Comparison of ENCODE assay signal across 11 mouse cellular contexts in the genomic region with DNA sequence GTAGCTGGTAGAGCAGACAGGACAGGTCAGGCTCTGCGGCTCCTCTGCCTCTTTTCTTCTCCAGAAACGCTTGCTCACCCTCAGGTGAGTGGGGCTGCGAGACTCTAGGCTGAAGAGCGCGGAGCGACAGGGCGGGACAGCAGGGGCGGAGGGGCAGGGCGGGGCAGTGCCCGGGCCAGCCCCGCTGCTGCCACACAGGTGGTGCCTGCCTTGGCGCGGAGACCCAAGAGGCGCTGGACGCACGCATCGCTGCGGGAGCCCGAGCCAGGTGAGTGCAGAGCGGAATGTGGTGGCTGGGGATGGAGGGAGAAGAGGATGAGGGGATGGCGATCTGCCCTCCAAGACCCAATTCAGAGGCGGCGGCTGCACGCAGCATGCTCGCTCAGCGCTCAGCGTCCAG. TPM values are rescaled to one million over a fixed set of nuclear protein-coding genes. Genes with fewer than 3 reads are reported as not detected.
A peak's percentile ranks its signal among the peaks of the same experiment; 100 is the strongest.
DNase-seq lines count a peak whose midpoint lies in the region; ATAC-seq and TF ChIP-seq lines count a peak whose summit lies in the region.
"Had no signal": no experiment of that assay in that cellular context is flagged by ENCODE, and none has a peak within 500 bp of the region (broad histone marks: within the 10 kb centered on the region; RNA-seq: fewer than 3 reads in every experiment).

No protein-coding gene starts in this region.

- WGBS in kidney, postnatal 0 days, result 7% methylated on average over 27 of the region's 27 CpGs
- WGBS in embryonic facial prominence, embryonic 14.5 days, result 4% methylated on average over 18 of the region's 27 CpGs
- WGBS in intestine, embryonic 14.5 days, result 4% methylated on average over 26 of the region's 27 CpGs
- 4% methylated on average over 27 of the region's 27 CpGs for WGBS in neural tube, embryonic 12.5 days

- no peak overlapping the region for H3K27ac ChIP-seq in kidney, postnatal 0 days
- H3K27ac ChIP-seq in embryonic facial prominence, embryonic 14.5 days (replicated peaks; ENCODE audit: low read depth, low read length), result no peak overlapping the region
- H3K27ac ChIP-seq in intestine, embryonic 14.5 days (ENCODE audit: low read depth), result no peak overlapping the region
- no peak overlapping the region for H3K27ac ChIP-seq in neural tube, embryonic 12.5 days

- H3K9ac ChIP-seq in kidney, postnatal 0 days (ENCODE audit: low read depth, low read length), result no peak overlapping the region
- peak overlapping the region; percentile 45; the same call in 1 of the 2 replicates for H3K9ac ChIP-seq in embryonic facial prominence, embryonic 14.5 days (ENCODE audit: low read depth, low read length)
- H3K9ac ChIP-seq in intestine, embryonic 14.5 days (ENCODE audit: low read length), result no peak overlapping the region
- peak overlapping the region; percentile 35; the same call in 1 of the 2 replicates for H3K9ac ChIP-seq in neural tube, embryonic 12.5 days

- no peak for DNase-seq in kidney, postnatal 0 days (ENCODE audit: low spot score)
- DNase-seq in kidney, adult 18-20 months, result no peak
- DNase-seq in embryonic facial prominence, embryonic 14.5 days (ENCODE audit: low spot score), result no peak
- no peak for DNase-seq in intestine, embryonic 14.5 days (ENCODE audit: low spot score)
- DNase-seq in layer of hippocampus, adult 11-12 months (ENCODE audit: low spot score), result no peak
- no peak for DNase-seq in layer of hippocampus, postnatal 14 days (ENCODE audit: low spot score in 2 of 2)
- no peak for DNase-seq in right cerebral cortex, postnatal 4 days
- DNase-seq: right cerebral cortex, adult 18-20 months had no signal

- peak overlapping the region; percentile 12; the same call in 1 of the 2 replicates for H3K4me3 ChIP-seq in kidney, postnatal 0 days (replicated peaks; ENCODE audit: low read depth, low read length)
- peak overlapping the region; percentile 20 for H3K4me3 ChIP-seq in embryonic facial prominence, embryonic 14.5 days (ENCODE audit: low read depth, low read length)
- peak overlapping the region; percentile 20; the same call in 1 of the 2 replicates for H3K4me3 ChIP-seq in intestine, embryonic 14.5 days (ENCODE audit: low read depth, low read length)
- peak overlapping the region; percentile 15; the same call in 1 of the 2 replicates for H3K4me3 ChIP-seq in neural tube, embryonic 12.5 days

- no peak for TF ChIP-seq CTCF in kidney, postnatal 0 days (IDR thresholded peaks at IDR 0.05; ENCODE audit: low read depth)

- no peaks in the 10 kb centered on the region for H3K9me3 ChIP-seq in kidney, postnatal 0 days (replicated peaks; ENCODE audit: low read length)
- H3K9me3 ChIP-seq in embryonic facial prominence, embryonic 14.5 days (ENCODE audit: control insufficient read depth, low read length), result no peaks in the 10 kb centered on the region
- no peaks in the 10 kb centered on the region for H3K9me3 ChIP-seq in intestine, embryonic 14.5 days (ENCODE audit: control insufficient read depth, low read length)
- H3K9me3 ChIP-seq in neural tube, embryonic 12.5 days, result no peaks in the 10 kb centered on the region

- no peaks in the 10 kb centered on the region; the same call in 1 of the 2 replicates for H3K27me3 ChIP-seq in kidney, postnatal 0 days (ENCODE audit: insufficient read depth, low read length)
- H3K27me3 ChIP-seq in embryonic facial prominence, embryonic 14.5 days (replicated peaks; ENCODE audit: control insufficient read depth, insufficient read depth, low read length), result no peaks in the 10 kb centered on the region
- H3K27me3 ChIP-seq in intestine, embryonic 14.5 days (replicated peaks; ENCODE audit: control insufficient read depth, insufficient read depth, low read length), result 0 out of 2 replicates have a peak, but pooled peaks cover 5% of the 10 kb centered on the region
- 0 out of 2 replicates have a peak, but pooled peaks cover 8% of the 10 kb centered on the region for H3K27me3 ChIP-seq in neural tube, embryonic 12.5 days (replicated peaks)

- peak overlapping the region; percentile 50 for H3K4me2 ChIP-seq in kidney, postnatal 0 days (ENCODE audit: low read length)
- H3K4me2 ChIP-seq in embryonic facial prominence, embryonic 14.5 days (ENCODE audit: low read depth, low read length), result peak overlapping the region; percentile 52
- H3K4me2 ChIP-seq in intestine, embryonic 14.5 days (ENCODE audit: low read length), result peak overlapping the region; percentile 46
- H3K4me2 ChIP-seq in neural tube, embryonic 12.5 days (replicated peaks), result peak overlapping the region; percentile 55

- no peak for ATAC-seq in kidney, postnatal 0 days (replicated peaks; ENCODE audit: low FRiP score, low read depth)
- ATAC-seq in embryonic facial prominence, embryonic 14.5 days (ENCODE audit: low read depth), result no peak
- ATAC-seq in intestine, embryonic 14.5 days (replicated peaks; ENCODE audit: low FRiP score, low TSS enrichment, low read depth), result peak; percentile 42; the same call in 1 of the 2 replicates
- ATAC-seq in neural tube, embryonic 12.5 days (ENCODE audit: low FRiP score, low read depth), result no peak; the same call in 1 of the 2 replicates

- H3K36me3 ChIP-seq in kidney, postnatal 0 days (ENCODE audit: insufficient read depth, low read length), result no peaks in the 10 kb centered on the region
- no peaks in the 10 kb centered on the region for H3K36me3 ChIP-seq in embryonic facial prominence, embryonic 14.5 days (ENCODE audit: control insufficient read depth, insufficient read depth, low read length)
- H3K36me3 ChIP-seq in intestine, embryonic 14.5 days (ENCODE audit: control insufficient read depth, insufficient read depth, low read length), result no peaks in the 10 kb centered on the region
- no peaks in the 10 kb centered on the region for H3K36me3 ChIP-seq in neural tube, embryonic 12.5 days

- H3K4me1 ChIP-seq in kidney, postnatal 0 days (replicated peaks; ENCODE audit: insufficient read depth, low read length), result no peaks in the 10 kb centered on the region
- no peaks in the 10 kb centered on the region for H3K4me1 ChIP-seq in embryonic facial prominence, embryonic 14.5 days (ENCODE audit: control insufficient read depth, insufficient read depth, low read length)
- no peaks in the 10 kb centered on the region for H3K4me1 ChIP-seq in intestine, embryonic 14.5 days (replicated peaks; ENCODE audit: control insufficient read depth, insufficient read depth, low read length)
- peaks cover 5% of the 10 kb centered on the region; the same call in 1 of the 2 replicates for H3K4me1 ChIP-seq in neural tube, embryonic 12.5 days

RNA-seq across cellular contexts. Expression of gene Gm5737, which starts 2.5 kb away (rescaled TPM):
- not detected in 2 replicates for polyA plus RNA-seq in kidney, postnatal 0 days (2015; fragmentation: Nextera tagmentation; extraction: Ambion mirVana)
- not detected in 2 replicates for polyA plus RNA-seq in embryonic facial prominence, embryonic 14.5 days (2014; fragmentation: Nextera tagmentation; extraction: Ambion mirVana)
- not detected in 2 replicates for polyA plus RNA-seq in intestine, embryonic 14.5 days (2014; fragmentation: Nextera tagmentation; extraction: Ambion mirVana)
- not detected in 2 replicates for polyA plus RNA-seq in neural tube, embryonic 12.5 days (2016; fragmentation: Nextera tagmentation; extraction: Ambion mirVana)
- total RNA-seq in layer of hippocampus, postnatal 14 days (2021), result not detected
- total RNA-seq: common myeloid progenitor, adult 5-6 weeks; left cerebral cortex, adult 18-20 months had no signal

RNA-seq across cellular contexts. Expression of gene Eef2k, which starts 32.9 kb away (rescaled TPM):
- polyA plus RNA-seq in kidney, postnatal 0 days (2015; fragmentation: Nextera tagmentation; extraction: Ambion mirVana), result 13.8 and 14.9 TPM in 2 replicates
- polyA plus RNA-seq in embryonic facial prominence, embryonic 14.5 days (2014; fragmentation: Nextera tagmentation; extraction: Ambion mirVana), result 19.6 and 22.2 TPM in 2 replicates
- 16.3 and 18.8 TPM in 2 replicates for polyA plus RNA-seq in intestine, embryonic 14.5 days (2014; fragmentation: Nextera tagmentation; extraction: Ambion mirVana)
- 21.1 and 22.2 TPM in 2 replicates for polyA plus RNA-seq in neural tube, embryonic 12.5 days (2016; fragmentation: Nextera tagmentation; extraction: Ambion mirVana)
- 10 to 100 TPM; 35.5 to 38.1 TPM for total RNA-seq in layer of hippocampus, postnatal 14 days (2021)

Comparison
In these comparisons a context has a peak if more than half of its experiments do, and no peak if none do; other contexts are left out.
1. H3K9ac ChIP-seq: peak in embryonic facial prominence, embryonic 14.5 days (single experiment) and neural tube, embryonic 12.5 days (single experiment); none in kidney, postnatal 0 days (single experiment) and intestine, embryonic 14.5 days (single experiment).
2. Peak in every context shown above with its lines, with median percentiles within 50 percentile points of each other: H3K4me2 ChIP-seq and H3K4me3 ChIP-seq.